Mouse (Mus musculus) lung, adult 2 months (tissue): ENCODE measurements at regions not wholly inside any gene's neighbourhood (a gene's known extent, or its start where the extent isn't known, plus 50 kb on each side); places are given as distances from the start of the nearest gene placed in this dataset.

Experiments
- DNase-seq: peaks from one replicate; pipeline ENCODE4 v3.0.0; 2022
- H3K4me1 ChIP-seq: fragments of 200-500 bp; 2 replicates; pipeline ENCODE4 v1.6.1; 2011; ENCODE audit warnings: low read length; ENCODE audit not compliant: control insufficient read depth, insufficient read depth
- H3K4me3 ChIP-seq: fragments of 200-500 bp; replicated peaks from 2 replicates; pipeline ENCODE3; 2011; ENCODE audit warnings: low read depth, mild to moderate bottlenecking, control low read depth, low read length; ENCODE audit errors: extremely low read depth
- CTCF ChIP-seq: fragments of 200-500 bp; IDR thresholded peaks from 2 replicates; pipeline ENCODE4 v1.5.1; 2011; ENCODE audit warnings: mild to moderate bottlenecking, low read length, control low read depth; ENCODE audit not compliant: insufficient read depth
- POLR2A ChIP-seq: fragments of 200-500 bp; IDR thresholded peaks from 2 replicates; pipeline ENCODE4 v1.6.1; 2011; ENCODE audit warnings: low read depth, mild to moderate bottlenecking, control low read depth, low read length, borderline replicate concordance; ENCODE audit errors: extremely low read depth
- WGBS: fragments of 180-500 bp; shearing (Covaris S2); methylation state at CpG from one replicate; pipeline ENCODE4 v1.1.7; 2018; 5-methylcytosine and 5-hydroxymethylcytosine counted together

DNA sequence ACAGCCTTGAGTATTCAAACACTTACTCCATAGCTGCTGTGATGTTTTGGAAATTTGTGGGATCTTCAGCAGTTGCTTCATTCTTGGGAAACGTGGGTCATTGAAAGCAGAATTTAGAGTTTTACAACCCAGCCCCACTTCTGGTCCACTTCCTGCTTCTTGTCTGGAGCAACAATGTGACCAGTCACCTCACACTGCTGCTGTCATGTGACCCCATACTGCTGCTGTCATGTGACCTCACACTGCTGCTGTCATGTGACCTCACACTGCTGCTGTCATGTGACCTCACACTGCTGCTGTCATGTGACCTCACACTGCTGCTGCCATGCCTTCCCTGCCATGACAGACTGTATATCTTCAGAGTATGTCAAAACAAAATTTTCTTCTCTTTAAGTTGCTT, 497.7 kb downstream of the Nuf2 start:
- TF ChIP-seq POLR2A (no peak), CTCF (no peak)
- 41% methylated on average over 1 of the region's 1 CpGs for WGBS
- Histone ChIP-seq H3K4me3 (no peak overlapping the region), H3K4me1 (no peaks in the 10 kb centered on the region)
- no peak for DNase-seq

- WGBS = 63% methylated on average over 8 of the region's 8 CpGs
- Histone ChIP-seq H3K4me1 (no peaks in the 10 kb centered on the region), H3K4me3 (no peak overlapping the region)
- DNase-seq = no peak
- TF ChIP-seq POLR2A (no peak), CTCF (no peak)
Measured at GRCm38 (mm10) chr1:169031849-169032542, 499.3 kb downstream of the Nuf2 start.

GRCm38 (mm10) chr1:169027706-169028105, 503.6 kb downstream of the Nuf2 start:
- 68% methylated on average over 6 of the region's 6 CpGs for WGBS
- Histone ChIP-seq H3K4me1 (no peaks in the 10 kb centered on the region), H3K4me3 (no peak overlapping the region)
- TF ChIP-seq POLR2A (no peak), CTCF (no peak)
- DNase-seq = no peak

DNA sequence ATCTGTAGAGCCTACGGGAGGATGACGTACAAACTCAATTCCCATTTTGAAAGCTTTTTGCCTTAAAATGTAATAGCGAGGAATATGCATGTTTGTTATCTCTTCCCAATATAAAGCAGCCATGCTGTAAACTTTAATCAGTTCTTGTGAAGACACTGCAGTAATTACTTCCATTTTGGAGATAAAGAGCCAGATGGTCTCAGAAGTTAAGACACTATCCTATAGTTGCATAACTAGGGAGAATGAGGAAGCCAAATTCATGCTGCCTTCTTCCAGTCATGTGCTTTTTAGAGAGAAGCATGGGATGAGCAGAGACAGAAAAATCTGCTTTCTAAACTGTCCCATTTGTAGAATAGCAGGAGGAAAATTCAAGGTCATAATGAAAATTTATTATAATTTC, 504.0 kb downstream of the Nuf2 start:
- H3K4me3 ChIP-seq = no peak overlapping the region
- 85% methylated on average over 3 of the region's 3 CpGs for WGBS
- DNase-seq = no peak
- TF ChIP-seq POLR2A (no peak), CTCF (no peak)
- no peaks in the 10 kb centered on the region for H3K4me1 ChIP-seq

DNA sequence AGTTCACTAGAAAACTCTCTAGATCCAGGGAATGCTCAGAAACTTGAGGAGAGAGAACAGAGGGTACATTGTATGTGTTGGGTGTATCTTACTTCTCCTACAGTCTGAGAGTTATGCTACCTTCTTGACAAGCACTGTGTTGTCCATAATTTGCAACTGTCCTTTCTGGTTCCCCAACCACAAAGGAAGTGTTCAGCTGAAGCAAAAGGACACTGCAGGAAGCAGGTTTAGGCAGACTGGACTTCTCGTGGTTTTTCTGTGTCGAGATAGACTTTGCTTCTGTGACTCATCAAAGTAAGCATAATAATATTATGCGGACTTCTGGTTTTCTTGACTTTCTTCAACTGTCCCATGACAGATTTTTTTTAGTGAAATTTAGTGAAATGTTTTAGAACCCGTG, 506.7 kb downstream of the Nuf2 start:
- TF ChIP-seq POLR2A (no peak), CTCF (no peak)
- 61% methylated on average over 4 of the region's 4 CpGs for WGBS
- no peaks in the 10 kb centered on the region for H3K4me1 ChIP-seq

DNA sequence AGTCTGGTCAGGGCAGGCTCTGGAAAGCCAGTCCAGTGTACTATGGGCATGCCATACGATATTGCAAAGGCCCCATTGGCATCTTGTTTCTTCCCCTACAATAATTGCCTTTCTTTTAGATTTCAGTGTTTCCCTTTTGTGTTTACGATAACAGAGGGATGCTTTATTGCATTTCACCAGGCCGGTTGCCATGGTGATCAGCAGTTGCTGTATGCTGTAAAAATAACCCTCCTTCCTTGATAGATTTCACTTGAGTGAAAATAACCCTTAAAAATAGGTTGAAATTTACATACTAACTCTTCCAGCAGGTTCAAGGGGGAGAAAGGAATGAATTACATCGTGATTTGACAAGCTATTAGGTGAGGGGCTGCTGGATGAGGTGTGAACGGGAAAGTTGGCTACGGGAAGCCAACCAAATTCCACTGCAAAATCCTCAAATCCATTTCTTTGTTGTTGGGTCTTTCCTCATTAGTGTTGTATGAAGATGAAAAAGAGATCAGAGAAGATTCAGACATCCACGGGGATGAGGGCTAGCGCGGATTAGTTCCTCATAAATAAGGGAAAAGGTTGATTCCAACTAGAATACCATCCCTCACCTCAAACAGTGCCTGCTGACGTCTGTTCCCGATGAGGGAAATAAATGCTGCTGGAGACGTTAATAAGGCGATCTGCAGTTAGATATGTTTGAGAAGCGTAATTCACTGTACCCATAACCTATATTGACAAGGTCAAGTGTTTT, 539.6 kb downstream of the Nuf2 start:
- Histone ChIP-seq H3K4me3 (no peak overlapping the region), H3K4me1 (no peaks in the 10 kb centered on the region)
- WGBS = 67% methylated on average over 14 of the region's 14 CpGs
- no peak for TF ChIP-seq POLR2A
- no peak for TF ChIP-seq CTCF
- no peak for DNase-seq

More for the DNA sequence above, 506.7 kb downstream of the Nuf2 start:
- no peak for DNase-seq
- no peak overlapping the region for H3K4me3 ChIP-seq

DNA sequence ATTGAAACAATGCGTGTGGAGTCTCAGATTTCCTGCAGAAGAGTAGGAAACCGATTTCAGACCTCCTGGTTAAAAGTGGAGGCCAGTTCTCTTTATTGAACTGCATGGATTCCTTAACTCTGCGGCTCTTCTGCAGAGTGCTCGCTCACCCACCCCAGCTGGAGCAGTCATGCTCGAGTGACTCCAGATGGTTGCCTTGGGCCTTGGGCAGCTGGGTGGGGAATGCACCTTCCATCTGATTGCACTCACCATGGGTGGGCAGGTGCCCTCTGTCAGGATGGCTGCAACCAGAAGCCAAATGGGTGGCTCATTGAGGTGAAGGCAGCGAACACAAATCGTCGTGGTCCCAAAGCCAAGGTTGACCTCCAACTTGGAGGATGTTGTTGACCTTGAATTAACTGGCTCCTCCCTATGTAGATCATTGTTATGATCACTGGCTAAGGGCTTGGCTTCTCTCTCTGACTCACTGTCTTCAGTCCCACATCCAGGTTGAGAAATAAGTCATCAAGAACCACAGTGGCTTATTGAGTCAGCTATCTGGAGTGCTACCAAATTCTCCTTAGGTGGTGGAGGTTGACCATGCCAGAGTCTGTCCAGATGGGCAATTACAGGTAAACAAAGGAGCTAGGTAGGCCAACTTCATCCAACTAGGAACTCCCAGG, 543.1 kb upstream of the Pbx1 start:
- H3K4me1 ChIP-seq = no peaks in the 10 kb centered on the region
- no peak for TF ChIP-seq POLR2A
- no peak for TF ChIP-seq CTCF
- 69% methylated on average over 8 of the region's 8 CpGs for WGBS
- H3K4me3 ChIP-seq = no peak overlapping the region
- no peak for DNase-seq

DNA sequence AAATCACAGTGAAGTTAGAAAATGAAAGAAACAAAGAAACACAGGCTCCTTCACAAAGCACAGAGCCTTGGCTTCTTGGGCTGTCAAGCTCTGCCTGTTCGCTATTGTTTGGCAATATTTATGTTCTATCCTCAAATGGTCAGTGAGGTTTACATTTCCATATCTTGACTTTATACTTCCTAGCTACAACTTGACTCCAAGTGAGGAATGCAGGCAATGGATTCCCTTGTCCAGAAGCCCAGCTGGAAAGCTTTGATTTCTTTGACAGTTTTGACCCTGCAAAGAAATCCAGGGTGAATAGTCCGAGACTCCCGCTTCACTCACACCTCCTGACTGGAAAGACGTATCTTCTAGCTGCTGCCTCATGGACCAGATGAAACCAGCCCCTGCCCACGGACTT, 537.3 kb upstream of the Pbx1 start:
- DNase-seq = no peak
- H3K4me3 ChIP-seq = no peak overlapping the region
- H3K4me1 ChIP-seq = no peaks in the 10 kb centered on the region; the same call in 1 of the 2 replicates
- WGBS = 29% methylated on average over 5 of the region's 5 CpGs
- TF ChIP-seq POLR2A (no peak), CTCF (no peak)

DNA sequence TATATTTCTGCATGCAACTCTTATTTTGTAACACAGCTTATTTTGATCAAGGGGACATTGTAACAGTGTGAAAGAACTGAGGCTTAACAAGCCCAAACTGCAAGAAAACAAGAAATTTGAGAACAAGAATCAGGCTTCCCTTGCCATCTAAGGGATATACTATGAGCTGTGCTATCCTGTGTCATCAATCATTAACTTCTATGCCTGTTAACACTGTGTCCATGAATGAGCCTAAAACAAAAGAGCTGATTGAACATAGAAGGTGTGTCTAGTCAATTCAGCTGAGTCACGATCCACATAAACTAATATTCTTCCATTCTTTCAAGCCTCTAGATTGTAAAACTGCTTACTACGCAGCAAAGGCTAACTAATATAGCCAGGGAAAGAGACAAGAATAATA, 535.3 kb upstream of the Pbx1 start:
- no peak for DNase-seq
- no peak overlapping the region for H3K4me3 ChIP-seq
- WGBS = 76% methylated on average over 2 of the region's 2 CpGs
- TF ChIP-seq CTCF (no peak), POLR2A (no peak)
- H3K4me1 ChIP-seq = no peaks in the 10 kb centered on the region; the same call in 1 of the 2 replicates

- no peak overlapping the region for H3K4me3 ChIP-seq
- DNase-seq = no peak
- WGBS = 69% methylated on average over 6 of the region's 6 CpGs
- TF ChIP-seq POLR2A = no peak
- no peak for TF ChIP-seq CTCF
- H3K4me1 ChIP-seq = no peaks in the 10 kb centered on the region; the same call in 1 of the 2 replicates
Measured at GRCm38 (mm10) chr1:168964467-168964904, 532.4 kb upstream of the Pbx1 start.
